Mouse (Mus musculus): ENCODE measurements at regions not wholly inside any gene's neighbourhood (a gene's known extent, or its start where the extent isn't known, plus 50 kb on each side); places are given as distances from the start of the nearest gene placed in this dataset.

DNA sequence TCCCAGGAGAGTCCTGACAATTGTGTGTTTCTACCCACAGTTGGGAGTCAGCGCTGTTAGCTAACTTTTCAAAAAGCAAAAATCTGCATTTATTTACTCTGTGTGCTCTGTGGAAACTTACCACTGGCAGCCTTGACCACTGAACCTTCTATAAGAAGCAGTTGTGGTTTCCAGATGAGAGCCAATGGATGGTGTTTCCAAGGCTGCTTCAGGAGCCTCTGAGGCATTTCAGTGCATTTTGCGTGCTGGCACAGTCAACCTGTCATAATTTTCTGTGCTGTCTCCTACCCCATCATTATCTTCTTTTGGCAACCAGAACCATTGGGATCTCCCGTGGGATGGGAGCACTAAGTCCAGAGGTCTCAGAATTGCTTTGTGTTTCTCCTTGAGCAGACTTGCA, 60.3 kb downstream of the 4930544G11Rik start:
- no peak for DNase-seq (ENCODE audit: low spot score in 2 of 2)

DNA sequence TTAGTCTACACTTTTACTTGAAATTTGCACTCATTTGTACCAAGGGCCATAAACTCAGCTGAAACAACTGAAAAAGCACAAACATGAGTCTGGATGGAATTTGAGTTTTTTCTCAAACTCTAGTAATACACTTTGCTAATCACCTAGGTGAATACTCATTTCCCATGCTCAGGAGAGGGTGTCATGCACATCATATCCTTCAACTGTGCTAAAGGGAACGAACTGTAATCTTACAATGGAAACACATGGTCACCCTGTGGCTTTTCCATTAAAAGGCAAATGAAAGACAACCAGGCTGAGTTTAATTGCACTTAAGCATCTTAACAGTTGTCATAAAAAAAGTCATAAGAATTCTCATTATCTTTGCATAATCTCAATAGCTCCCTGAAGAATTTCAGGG, 71.1 kb downstream of the 4930544G11Rik start:
- DNase-seq (ENCODE audit: low spot score in 2 of 2) = no peak

DNA sequence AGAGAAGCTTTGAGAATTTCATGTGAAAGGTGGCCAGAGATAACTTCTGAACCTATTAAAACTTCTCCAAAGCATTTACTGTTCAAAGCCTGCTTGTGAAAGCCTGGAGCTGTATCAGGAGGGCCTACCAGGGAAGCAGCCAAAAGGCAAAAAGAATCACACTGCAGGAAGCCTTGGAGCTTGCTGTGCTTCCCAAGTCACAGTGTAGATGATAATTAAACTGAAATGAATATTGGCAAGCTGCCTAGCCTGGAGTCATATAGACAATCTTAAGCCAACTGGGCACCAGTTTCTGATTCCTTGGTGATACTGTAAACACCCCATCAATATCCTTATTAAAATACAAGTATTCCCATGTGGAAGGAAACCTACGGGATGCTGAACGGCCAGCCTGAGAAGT, 84.4 kb downstream of the 4930544G11Rik start:
- DNase-seq (ENCODE audit: low spot score in 2 of 2) = no peak

DNA sequence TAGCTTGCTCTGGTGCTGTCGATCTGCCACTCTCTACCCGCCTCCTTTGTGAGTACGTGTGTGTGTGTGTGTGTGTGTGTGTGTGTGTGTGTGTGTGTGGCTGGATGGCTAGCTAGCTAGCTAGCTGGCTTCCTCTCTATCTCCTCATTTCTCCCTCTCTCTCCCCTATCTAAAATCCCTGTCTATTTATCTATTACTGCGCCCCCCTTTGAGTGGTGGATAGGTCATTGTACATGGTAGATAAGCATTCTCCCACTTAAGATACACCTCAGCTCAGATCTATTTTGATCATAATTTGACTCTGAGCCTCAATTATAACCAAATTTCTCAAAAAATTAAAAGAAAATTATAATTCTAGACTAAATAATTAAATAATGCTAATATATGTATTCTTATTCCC, 99.4 kb downstream of the 4930544G11Rik start:
- DNase-seq (ENCODE audit: low spot score in 2 of 2) = no peak

DNA sequence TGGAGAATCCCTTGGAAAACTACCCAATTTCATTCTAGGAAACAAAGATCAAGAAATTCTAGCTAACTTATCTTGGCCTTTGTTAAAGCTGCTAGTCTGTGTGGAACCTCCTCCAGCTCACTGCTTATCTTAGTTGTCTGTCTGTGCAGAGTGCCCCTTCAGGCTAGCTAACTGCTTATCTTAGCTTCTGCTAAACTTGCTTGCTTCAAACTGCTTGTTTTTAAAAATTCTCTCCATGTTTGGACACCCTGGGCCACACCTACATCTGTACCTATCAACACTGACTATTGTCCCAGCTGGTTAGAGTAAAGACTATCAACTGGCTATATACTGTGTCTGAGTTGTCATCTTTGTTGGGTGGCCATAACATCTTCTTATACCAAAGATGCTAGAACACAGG, 100.0 kb downstream of the 4930544G11Rik start:
- no peak for DNase-seq (ENCODE audit: low spot score in 2 of 2)

DNA sequence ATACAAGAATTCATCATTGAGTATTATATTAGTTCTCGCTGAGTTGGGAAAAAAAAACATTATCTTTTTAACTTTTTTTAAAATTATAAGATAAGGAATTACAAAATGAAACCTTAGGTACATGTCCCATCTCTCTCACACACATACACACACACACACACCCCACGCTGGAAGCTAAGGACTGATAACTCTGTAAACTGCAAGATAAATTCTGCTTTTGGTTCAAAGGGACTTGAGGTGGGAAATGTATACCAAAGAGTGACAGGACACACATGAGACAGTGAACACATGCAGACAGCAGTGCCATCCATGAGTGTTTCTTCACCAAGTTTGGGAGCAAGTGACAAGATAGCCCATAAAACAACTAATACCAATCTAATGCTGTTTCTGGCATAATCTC, 100.8 kb downstream of the 4930544G11Rik start:
- no peak for DNase-seq (ENCODE audit: low spot score in 2 of 2)

DNA sequence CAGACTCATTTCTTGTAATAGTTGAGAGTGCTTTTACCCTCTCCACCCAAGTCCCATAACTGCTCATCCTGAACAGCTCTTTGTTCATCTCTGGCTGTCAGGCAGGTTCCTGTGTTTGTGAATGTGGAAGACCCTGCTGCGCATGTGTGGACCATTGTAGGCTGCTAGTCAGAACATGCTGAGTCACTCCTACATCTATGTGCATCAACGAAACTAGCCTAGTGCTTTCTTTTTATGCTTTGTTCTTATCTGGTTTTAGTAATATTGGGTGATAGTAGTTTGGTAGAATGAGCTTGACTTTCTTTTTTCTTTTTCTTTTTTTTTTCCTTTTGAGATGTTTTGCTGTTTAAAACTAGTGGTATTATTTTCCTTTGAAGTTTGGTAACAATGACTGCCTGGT, 116.5 kb downstream of the 4930544G11Rik start:
- DNase-seq (ENCODE audit: low spot score in 2 of 2) = no peak

DNA sequence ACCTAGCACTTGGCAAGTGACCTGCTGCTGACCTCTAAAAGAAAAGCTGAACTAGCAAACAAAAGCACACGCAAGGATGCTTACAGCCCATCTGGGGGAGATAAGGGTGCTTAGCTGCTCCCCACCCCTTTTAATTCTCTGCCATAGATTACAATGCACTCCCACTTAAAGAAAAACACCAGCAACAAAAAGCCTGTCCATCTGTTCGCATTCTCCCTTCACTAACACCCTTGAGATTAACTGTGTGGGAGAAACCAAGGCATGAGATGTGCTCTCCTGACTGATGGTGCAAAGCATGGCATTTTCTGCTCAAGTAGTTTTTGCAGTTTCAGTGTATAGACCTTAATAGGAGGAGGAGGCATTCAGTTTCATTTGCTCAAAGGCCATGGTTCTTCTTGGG, 125.0 kb downstream of the 4930544G11Rik start:
- DNase-seq (ENCODE audit: low spot score in 2 of 2) = no peak

DNA sequence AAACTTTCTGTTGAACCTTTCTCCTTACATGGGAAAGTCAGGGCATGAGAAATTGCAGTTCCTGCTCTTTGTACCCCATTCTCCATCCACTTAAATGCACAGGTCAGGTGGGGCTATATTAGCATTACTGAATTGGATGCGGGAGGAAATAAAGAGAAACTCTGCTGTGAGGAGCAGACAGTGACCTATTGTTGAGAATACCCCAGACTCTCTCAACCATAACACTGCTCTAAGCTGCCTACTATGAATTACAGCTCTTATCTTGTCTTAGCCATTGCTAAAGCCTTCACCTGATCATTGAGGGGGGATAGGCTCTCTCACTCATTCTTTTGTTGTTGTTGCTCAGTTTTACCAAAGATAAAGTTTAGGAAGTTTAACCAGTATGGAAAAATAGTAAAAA, 126.4 kb downstream of the 4930544G11Rik start:
- DNase-seq (ENCODE audit: low spot score in 2 of 2) = no peak

DNA sequence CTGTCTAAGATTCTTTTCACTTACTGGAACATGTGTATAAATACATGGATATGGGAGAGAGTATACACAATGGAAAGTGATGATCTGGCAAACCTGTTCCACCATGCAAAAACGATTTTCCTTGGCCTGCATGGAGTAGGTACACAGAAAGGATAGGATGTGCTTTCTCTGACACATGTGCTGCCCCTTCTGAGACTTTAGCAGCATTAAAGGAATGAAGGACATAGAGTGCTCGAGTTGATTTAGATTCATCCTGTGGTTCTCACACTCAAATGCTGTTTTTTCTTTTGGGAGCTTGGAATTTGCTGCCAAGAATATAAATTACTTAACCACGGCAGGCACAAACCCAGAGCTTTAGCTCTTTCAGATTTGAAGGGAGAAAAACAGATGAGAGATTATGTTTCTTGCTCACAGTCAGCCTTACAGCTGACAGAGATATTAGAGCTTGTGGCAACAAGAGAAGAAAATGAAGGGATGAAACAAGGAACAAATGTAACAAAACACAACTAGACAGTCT, 149.2 kb downstream of the 4930544G11Rik start:
- DNase-seq (ENCODE audit: low spot score in 2 of 2) = no peak

DNA sequence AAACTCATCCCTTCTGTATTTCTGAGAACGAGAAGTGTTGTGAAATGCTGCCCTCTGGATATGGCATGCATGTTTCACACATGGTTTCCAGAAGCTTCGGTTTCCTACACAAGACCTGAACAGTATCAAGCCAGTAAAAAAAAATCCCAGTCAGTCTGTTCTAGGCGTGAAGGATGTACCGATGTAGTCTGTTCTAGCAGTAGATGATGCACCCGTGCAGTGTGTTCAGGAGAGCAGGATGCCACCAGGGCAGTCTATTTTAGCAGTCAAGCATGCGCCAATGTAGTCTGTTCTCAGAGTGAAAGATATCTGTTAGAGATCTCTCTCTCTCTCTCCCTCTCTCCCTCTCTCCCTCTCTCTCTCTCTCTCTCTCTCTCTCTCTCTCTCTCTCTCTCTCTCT, 162.0 kb downstream of the 4930544G11Rik start:
- DNase-seq (ENCODE audit: low spot score in 2 of 2) = no peak

DNA sequence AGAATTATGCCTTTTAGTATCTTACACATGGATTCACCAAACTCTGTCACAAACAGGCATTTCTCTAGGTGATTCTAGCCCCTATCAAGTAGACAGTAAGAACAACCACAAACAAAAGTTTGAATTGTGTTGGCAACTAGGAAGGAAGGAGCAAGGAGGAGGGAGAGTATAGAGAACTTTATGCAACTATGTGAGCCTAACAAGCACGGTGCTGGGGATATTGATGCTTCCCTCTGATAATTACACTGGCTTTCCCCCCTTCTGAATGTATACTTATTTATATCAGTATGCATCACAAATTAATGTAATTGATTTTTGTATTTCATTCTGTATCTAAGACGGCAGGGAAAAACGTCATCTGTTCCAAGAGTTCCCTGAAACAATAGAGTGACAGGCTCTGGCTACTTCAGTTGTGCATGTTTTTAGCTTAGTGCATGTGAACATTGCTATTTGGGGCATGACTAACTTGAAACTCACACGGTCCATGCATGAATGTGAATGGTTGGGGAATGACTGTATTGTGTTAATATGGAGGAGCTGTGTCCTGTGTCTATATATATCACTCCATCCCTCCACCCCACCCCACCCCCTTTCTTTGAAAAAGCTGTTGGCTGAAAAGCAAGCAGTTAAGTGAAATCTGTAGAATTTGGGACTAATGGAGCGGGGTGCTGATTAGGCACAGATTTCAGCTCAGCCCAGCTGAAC, 169.2 kb downstream of the 4930544G11Rik start:
- DNase-seq (ENCODE audit: low spot score in 2 of 2) = no peak

DNA sequence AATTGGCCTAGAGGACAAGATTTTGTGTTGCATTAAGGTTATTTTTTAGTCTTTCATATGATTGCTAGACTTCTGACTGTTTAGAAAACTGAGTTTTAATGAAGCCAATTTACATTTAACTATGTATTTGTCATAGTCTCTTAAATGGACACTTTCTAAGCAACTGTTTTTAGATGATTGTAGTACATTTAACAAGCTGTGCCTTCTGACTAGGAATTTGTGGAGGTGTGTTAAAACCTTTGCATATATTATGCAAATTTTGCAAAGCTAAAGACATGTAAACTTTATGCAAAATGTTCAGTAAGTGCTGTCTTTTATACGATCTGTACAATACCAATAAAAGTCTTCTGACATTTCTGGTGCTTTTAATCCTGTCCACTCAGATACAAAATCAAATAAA, 171.9 kb downstream of the 4930544G11Rik start:
- no peak for DNase-seq (ENCODE audit: low spot score in 2 of 2)

DNA sequence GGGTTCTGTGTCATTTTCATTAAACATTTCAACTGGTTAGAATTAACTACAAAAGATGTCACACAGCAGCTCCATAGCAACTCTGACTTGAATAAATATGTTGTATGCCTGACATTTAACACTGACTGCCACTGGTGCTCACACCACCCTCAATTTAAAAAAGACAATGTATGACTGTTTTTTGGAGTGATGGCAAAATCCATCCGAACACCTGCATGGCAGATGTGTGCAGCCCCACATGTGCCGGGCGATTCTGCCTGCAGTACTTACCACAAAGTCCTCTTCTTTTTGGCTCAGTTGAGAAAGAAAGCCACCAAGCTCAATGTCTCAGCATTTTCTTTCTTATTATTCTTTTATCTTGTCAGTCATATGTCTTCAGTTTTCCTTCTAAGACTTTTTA, 199.4 kb downstream of the 4930544G11Rik start:
- no peak for DNase-seq (ENCODE audit: low spot score in 2 of 2)

DNA sequence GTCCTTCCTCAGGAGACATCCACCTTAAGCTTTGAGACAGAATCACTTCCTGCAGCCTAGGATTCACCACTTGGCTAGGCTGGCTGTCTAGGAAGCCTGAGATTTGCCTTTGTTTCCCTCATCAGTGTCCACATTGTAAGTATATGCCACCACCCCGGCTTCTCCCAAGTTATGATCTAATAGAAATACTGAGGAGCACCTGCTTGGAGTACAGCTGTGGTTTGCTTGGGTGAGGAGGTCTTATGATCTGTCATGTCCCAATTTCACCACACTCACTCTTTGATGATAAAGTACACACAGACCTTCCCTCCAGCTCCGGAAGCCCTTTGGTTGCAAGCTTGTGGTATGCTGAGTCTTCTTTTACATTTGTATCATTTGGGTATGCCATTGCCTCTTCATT, 202.4 kb downstream of the 4930544G11Rik start:
- DNase-seq (ENCODE audit: low spot score in 2 of 2) = no peak

DNA sequence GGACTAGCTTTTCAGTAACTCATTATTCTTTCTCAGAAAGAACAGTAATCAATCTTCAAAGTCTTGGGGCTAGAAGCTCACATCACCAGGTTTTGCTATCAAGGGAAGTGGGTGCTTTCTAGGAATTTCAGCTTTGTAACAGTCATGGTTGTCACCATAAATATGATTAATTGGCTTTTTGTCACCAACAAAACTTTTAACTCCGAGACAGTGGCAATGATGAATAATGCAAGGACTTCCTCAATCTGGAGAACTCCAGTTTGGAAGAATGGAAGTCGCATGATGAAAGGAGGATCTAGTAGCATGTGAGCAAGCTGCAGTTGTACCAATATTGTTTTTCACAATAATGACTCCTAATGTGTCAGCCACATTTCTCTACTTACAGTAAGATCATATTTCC, 208.4 kb downstream of the 4930544G11Rik start:
- DNase-seq (ENCODE audit: low spot score in 2 of 2) = no peak

DNA sequence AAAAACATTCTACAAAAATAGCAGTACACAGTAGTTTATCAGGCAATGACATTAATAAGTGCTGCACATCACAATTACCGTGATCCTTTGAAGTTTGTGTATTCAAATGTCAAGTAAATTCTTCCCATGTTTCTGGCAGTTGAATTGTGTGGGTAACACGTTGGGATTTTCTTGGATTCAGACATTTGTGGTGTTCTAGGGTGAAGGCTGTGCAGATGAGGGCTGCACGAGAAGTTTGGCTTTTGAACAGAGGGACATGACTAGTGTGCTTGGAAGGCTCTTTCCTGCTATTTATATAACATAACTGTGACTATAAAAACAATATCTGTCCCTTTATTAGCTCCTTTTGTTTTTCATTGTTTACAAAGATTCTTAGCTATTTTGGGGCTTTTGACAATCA, 216.5 kb downstream of the 4930544G11Rik start:
- no peak for DNase-seq (ENCODE audit: low spot score in 2 of 2)

DNA sequence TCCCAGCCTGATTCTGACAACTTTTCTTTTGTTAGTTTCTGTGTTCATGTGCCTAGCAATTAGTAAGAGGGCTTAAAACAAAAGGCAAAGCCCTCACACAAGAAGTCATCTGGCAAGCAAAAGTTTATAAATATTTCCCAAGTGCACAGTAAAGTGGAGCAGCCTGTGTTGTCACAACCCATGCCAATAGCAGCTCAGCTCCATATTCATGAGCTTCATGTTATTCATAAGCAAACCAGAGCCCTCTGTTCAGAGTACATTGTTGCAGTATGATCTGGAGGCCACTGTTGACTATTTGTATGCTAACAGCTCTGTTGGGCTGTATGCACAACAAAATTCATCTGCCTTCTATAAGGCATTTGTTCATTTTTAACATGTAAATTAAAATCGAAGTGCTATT, 245.6 kb downstream of the 4930544G11Rik start:
- no peak for DNase-seq (ENCODE audit: low spot score in 2 of 2)

DNA sequence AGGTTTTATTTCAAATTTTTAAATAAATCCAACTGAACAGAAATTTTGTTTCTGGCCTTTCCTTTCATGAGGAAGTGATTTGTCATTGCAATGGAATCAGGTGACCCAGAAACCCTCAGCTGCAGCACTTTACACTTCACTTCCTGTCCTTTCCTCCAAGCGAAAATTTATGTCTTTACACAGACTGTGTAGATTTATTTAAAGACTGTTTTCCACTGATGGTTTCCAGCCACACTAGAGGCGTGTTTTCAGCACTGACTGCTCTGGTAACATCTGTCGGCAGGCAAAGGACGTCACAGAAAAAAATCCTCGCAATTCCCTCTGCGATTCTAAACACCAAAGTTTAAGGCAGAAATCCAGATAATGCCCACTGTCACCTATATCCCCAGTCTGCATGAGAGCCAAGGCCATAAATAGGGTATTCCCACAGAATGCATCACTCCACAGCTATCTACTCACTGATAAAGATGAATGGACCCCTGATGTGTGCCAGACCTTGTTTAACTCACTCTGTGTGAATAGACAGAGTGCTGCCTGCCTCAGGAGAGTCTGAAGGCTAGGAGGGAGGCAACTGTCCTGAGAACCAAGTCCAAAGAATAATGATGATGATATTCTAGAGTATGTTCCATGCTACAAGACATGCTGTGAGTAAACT, 247.9 kb downstream of the 4930544G11Rik start:
- no peak for DNase-seq (ENCODE audit: low spot score in 2 of 2)

DNA sequence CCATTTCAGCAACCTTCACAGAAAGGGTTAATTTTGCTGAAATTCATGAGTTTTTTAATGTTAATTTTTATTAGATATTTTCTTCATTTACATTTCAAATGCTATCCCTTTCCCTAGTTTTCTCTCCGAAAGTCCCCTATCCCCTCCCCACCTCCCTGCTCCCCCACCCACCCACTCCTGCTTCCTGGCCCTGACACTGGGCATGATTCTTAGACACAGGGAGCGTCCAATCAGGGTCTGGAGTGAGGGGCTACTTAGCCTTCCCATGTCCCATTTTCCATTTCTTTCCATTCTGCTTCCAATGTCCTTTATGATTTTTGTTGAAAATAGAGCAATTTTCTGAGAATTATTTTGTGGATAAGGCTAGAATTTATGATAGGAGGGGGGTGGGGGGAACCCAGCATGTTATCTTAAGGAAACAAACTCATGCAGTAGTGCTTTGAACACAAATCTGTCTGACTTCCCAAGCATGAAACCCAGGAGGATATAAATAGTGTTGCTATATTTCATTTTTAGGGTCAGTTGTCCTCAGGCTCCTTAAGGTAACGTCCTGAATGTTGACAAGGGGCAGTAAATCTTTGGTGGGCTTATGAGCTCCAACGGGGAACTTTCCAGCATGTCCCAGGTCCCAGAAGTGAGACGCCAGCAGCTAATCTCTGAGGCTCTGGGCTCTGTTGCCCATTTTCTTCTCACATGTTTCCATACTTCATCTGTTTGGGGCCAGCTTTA, 254.0 kb downstream of the 4930544G11Rik start:
- no peak for DNase-seq (ENCODE audit: low spot score in 2 of 2)

DNA sequence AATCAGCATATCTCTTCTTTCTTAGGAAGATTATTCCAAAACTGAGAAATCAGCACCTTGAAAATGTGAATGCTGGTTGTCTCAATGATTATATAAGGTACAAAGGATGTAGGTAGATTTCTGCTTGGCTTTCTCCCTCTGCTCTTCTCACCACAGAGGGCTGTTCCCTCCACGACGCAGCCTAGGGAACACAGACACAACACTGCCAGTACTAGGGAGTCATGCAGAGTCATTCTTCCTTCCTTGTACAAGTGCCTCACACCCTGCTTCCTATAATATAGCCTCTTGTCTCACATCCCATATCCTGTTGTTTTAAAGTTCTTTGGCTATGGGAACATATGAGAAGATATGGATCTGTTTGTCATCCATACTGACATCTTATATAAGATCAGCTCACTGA, 265.1 kb downstream of the 4930544G11Rik start:
- no peak for DNase-seq (ENCODE audit: low spot score in 2 of 2)

DNA sequence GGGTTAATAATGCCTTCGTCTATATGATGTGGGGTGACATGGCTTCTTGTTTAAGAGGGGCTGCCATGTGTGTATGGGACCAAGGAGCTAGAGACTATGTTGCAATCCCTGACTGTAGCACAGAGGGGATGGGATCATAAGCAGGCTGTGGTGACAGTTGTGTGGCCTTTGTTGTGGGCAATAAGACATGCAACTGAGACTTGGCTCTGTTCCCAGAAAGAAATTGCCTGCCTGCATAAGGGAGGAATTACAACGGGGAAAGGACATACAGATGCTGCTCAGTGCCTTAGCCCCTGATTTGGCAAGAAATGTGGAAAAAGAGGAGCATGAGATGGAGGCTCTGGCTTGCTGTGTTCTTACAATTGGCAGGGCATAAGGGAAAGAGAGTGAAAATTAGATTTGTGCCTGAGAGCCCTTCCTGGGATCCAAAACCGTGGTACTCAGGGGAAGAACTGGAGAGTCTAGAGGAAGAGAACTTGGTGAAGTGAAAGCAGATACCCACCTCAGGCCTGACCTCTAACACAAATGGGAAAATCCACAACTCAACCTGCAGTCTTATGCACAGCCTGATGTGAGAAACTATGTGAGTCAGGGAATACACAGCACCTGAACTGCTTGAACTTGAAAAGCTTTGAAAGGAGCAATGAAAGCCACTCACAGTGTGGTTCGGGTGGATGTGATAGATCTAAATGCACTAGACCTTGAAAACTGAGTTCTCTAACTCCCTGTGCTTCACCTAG, 271.9 kb downstream of the 4930544G11Rik start:
- no peak for DNase-seq (ENCODE audit: low spot score in 2 of 2)
